25 mouse cellular contexts compared by ENCODE assay signal in genomic region chr13:53264896-53265295, GRCm38 (mm10). TPM values are rescaled to one million over a fixed set of nuclear protein-coding genes. Genes with fewer than 3 reads are reported as not detected.
DNase-seq lines count a peak whose midpoint lies in the region; ATAC-seq lines count a peak whose summit lies in the region.
"Had no signal": no experiment of that assay in that cellular context is flagged by ENCODE, and none has a peak within 500 bp of the region (broad histone marks: within the 10 kb centered on the region; RNA-seq: fewer than 3 reads in every experiment).

No protein-coding gene starts in this region.

- H3K9me3 ChIP-seq in heart, embryonic 13.5 days = no peaks in the 10 kb centered on the region
- H3K9me3 ChIP-seq in heart, embryonic 10.5 days = no peaks in the 10 kb centered on the region
- no peaks in the 10 kb centered on the region for H3K9me3 ChIP-seq in heart, embryonic 16.5 days (replicated peaks; ENCODE audit: control insufficient read depth, low read length)
- H3K9me3 ChIP-seq: embryonic facial prominence, embryonic 12.5 days; embryonic facial prominence, embryonic 15.5 days; hindbrain, embryonic 10.5 days; hindbrain, embryonic 13.5 days; intestine, embryonic 15.5 days had no signal

- ATAC-seq in heart, embryonic 13.5 days (ENCODE audit: extremely low read depth, insufficient number of reproducible peaks, low FRiP score, low TSS enrichment) = no peak
- no peak for ATAC-seq in heart, embryonic 16.5 days (replicated peaks; ENCODE audit: extremely low read depth, insufficient read depth, low FRiP score)
- ATAC-seq: CD4-positive, CD25-positive, alpha-beta regulatory T cell, adult 4 months; forebrain, embryonic 14.5 days; forebrain, postnatal 0 days; hindbrain, embryonic 16.5 days; intestine, embryonic 15.5 days had no signal

- H3K4me2 ChIP-seq in heart, embryonic 13.5 days = no peak overlapping the region
- H3K4me2 ChIP-seq in heart, embryonic 16.5 days (ENCODE audit: low read depth, low read length) = no peak overlapping the region
- H3K4me2 ChIP-seq: embryonic facial prominence, embryonic 12.5 days; embryonic facial prominence, embryonic 15.5 days; hindbrain, embryonic 13.5 days; intestine, embryonic 15.5 days had no signal

- H3K4me3 ChIP-seq in heart, embryonic 13.5 days = no peak overlapping the region
- H3K4me3 ChIP-seq in heart, embryonic 10.5 days = no peak overlapping the region
- H3K4me3 ChIP-seq in heart, embryonic 16.5 days (ENCODE audit: low read length) = no peak overlapping the region
- H3K4me3 ChIP-seq: embryonic facial prominence, embryonic 12.5 days; embryonic facial prominence, embryonic 15.5 days; hindbrain, embryonic 10.5 days; hindbrain, embryonic 13.5 days; intestine, embryonic 15.5 days had no signal

- 93% methylated on average over 4 of the region's 4 CpGs for WGBS in heart, embryonic 13.5 days
- WGBS in heart, embryonic 10.5 days = 97% methylated on average over 4 of the region's 4 CpGs
- 93% methylated on average over 4 of the region's 4 CpGs for WGBS in heart, embryonic 16.5 days

- peaks cover 87% of the 10 kb centered on the region for H3K4me1 ChIP-seq in heart, embryonic 13.5 days
- peaks cover 77% of the 10 kb centered on the region for H3K4me1 ChIP-seq in heart, embryonic 10.5 days
- peaks cover 58% of the 10 kb centered on the region for H3K4me1 ChIP-seq in heart, embryonic 16.5 days (ENCODE audit: control insufficient read depth, insufficient read depth, low read length)

- H3K36me3 ChIP-seq in heart, embryonic 13.5 days = no peaks in the 10 kb centered on the region
- H3K36me3 ChIP-seq in heart, embryonic 10.5 days = no peaks in the 10 kb centered on the region
- no peaks in the 10 kb centered on the region for H3K36me3 ChIP-seq in heart, embryonic 16.5 days (ENCODE audit: control insufficient read depth, insufficient read depth)
- H3K36me3 ChIP-seq: embryonic facial prominence, embryonic 12.5 days; embryonic facial prominence, embryonic 15.5 days; hindbrain, embryonic 10.5 days; hindbrain, embryonic 13.5 days; intestine, embryonic 15.5 days had no signal

- H3K9ac ChIP-seq in heart, embryonic 13.5 days = no peak overlapping the region
- H3K9ac ChIP-seq in heart, embryonic 16.5 days (ENCODE audit: low read length) = no peak overlapping the region
- H3K9ac ChIP-seq: embryonic facial prominence, embryonic 12.5 days; embryonic facial prominence, embryonic 15.5 days; forebrain, postnatal 0 days; hindbrain, embryonic 13.5 days; intestine, embryonic 15.5 days had no signal

- DNase-seq in heart, embryonic 10.5 days (ENCODE audit: low spot score) = no peak
- DNase-seq in heart, adult 11 months = no peak
- DNase-seq in R1 (ENCODE audit: low read depth, low spot score) (peak; percentile 65), ZHBTc4 (ENCODE audit: low read depth, low spot score) (peak; percentile 57)
- DNase-seq: adrenal gland, postnatal 10 days; adrenal gland, postnatal 36 days; cerebellum, adult 11 months; cerebellum, adult 2 months; cerebellum, adult 9-11 months; cerebellum, postnatal 25 days; forebrain, postnatal 0 days; gastrocnemius, postnatal 25 days; heart, postnatal 36 days; kidney, adult 11 months; kidney, adult 8-10 months had no signal

- H3K27ac ChIP-seq in heart, embryonic 13.5 days (replicated peaks) = peak overlapping the region; percentile 92; the same call in 1 of the 2 replicates
- H3K27ac ChIP-seq in heart, embryonic 10.5 days = no peak overlapping the region
- H3K27ac ChIP-seq in heart, embryonic 16.5 days (ENCODE audit: low read length) = peak overlapping the region; percentile 19; the same call in 1 of the 2 replicates
- H3K27ac ChIP-seq: embryonic facial prominence, embryonic 12.5 days; embryonic facial prominence, embryonic 15.5 days; hindbrain, embryonic 10.5 days; hindbrain, embryonic 13.5 days; intestine, embryonic 15.5 days had no signal

- H3K27me3 ChIP-seq in heart, embryonic 13.5 days (replicated peaks) = no peaks in the 10 kb centered on the region
- no peaks in the 10 kb centered on the region for H3K27me3 ChIP-seq in heart, embryonic 10.5 days (ENCODE audit: insufficient read depth, poor library complexity, severe bottlenecking)
- no peaks in the 10 kb centered on the region for H3K27me3 ChIP-seq in heart, embryonic 16.5 days (ENCODE audit: control insufficient read depth, insufficient read depth, low read length)
- H3K27me3 ChIP-seq: embryonic facial prominence, embryonic 12.5 days; embryonic facial prominence, embryonic 15.5 days; hindbrain, embryonic 13.5 days; intestine, embryonic 15.5 days had no signal

RNA-seq across cellular contexts. Expression of gene Ror2, which starts 21.0 kb away (rescaled TPM):
- polyA plus RNA-seq in heart, embryonic 13.5 days (2015; fragmentation: Nextera tagmentation; extraction: Ambion mirVana) = 16.4 and 16.5 TPM in 2 replicates
- polyA plus RNA-seq in heart, embryonic 10.5 days (2016; fragmentation: Nextera tagmentation; extraction: Ambion mirVana) = 25.8 and 27.8 TPM in 2 replicates
- polyA plus RNA-seq in heart, embryonic 16.5 days (2015; fragmentation: Nextera tagmentation; extraction: Ambion mirVana) = 13.5 and 15.8 TPM in 2 replicates
- polyA plus RNA-seq: CD4-positive, CD25-positive, alpha-beta regulatory T cell, adult 4 months had no signal

Comparison
In these comparisons a context has a peak if more than half of its experiments do, and no peak if none do; other contexts are left out.
1. DNase-seq: peak in R1 (single experiment) and ZHBTc4 (single experiment); none in heart, embryonic 10.5 days (single experiment) and heart, adult 11 months (single experiment).